Mouse (Mus musculus) G1E (cell line): Measurements from ENCODE around the gene Tmcc3.

Experiments
- CTCF ChIP-seq: IDR thresholded peaks from 2 replicates; pipeline ENCODE4 v1.5.1; 2012; ENCODE audit warnings: low read depth, low read length, inconsistent platforms, mixed read lengths
- GATA1 ChIP-seq: IDR thresholded peaks from 2 replicates; pipeline ENCODE4 v1.6.1; 2012; ENCODE audit warnings: borderline replicate concordance, low read length, inconsistent platforms, mixed read lengths
- GATA2 ChIP-seq: IDR thresholded peaks from 2 replicates; pipeline ENCODE4 v1.6.1; 2012; ENCODE audit warnings: low read depth, low read length, inconsistent platforms, borderline replicate concordance
- TAL1 ChIP-seq: conservative IDR thresholded peaks from 2 replicates; pipeline ENCODE4 v1.6.1; 2012; ENCODE audit warnings: low read depth, low read length, inconsistent platforms, mixed read lengths

- no peak for TF ChIP-seq CTCF
- no peak for TF ChIP-seq TAL1
- no peak for TF ChIP-seq GATA1
- no peak for TF ChIP-seq GATA2
These were observed 36.2 kb downstream of the Tmcc3 start for GRCm38 (mm10) chr10:94347959-94348358.
